Mouse (Mus musculus) CH12.LX (cell line): ENCODE measurements around the gene Sema7a. TPM values are rescaled to one million over a fixed set of nuclear protein-coding genes. Genes with fewer than 3 reads are reported as not detected.

Source experiments
- DNase-seq: peaks from one replicate; pipeline ENCODE4 v3.0.0-alpha.2; 2013; ENCODE audit errors: extremely low read depth
- H3K27ac ChIP-seq: 2 replicates; pipeline ENCODE4 v1.5.1; 2012; ENCODE audit warnings: low read depth, mild to moderate bottlenecking, control low read depth, moderate library complexity; ENCODE audit not compliant: insufficient read depth
- H3K27me3 ChIP-seq: replicated peaks from 2 replicates; pipeline ENCODE3; 2012; ENCODE audit warnings: inconsistent platforms
- H3K36me3 ChIP-seq, 2 experiments: replicated peaks in 1 of 2; 2 replicates each; pipeline versions ENCODE3 to v1.6.1; 2012; ENCODE audit warnings: inconsistent platforms in 1 of 2, low read length in 1 of 2, mild to moderate bottlenecking in 1 of 2, mixed read lengths in 1 of 2, moderate library complexity in 1 of 2; ENCODE audit not compliant: control insufficient read depth in 1 of 2, insufficient read depth in 1 of 2
- H3K4me1 ChIP-seq, 2 experiments: 2 replicates each; pipeline ENCODE4 v1.6.1; 2012; ENCODE audit warnings: inconsistent platforms in 1 of 2, moderate library complexity in 1 of 2; ENCODE audit not compliant: insufficient read depth in 2 of 2, control insufficient read depth in 1 of 2
- H3K4me2 ChIP-seq: 2 replicates; pipeline ENCODE4 v1.6.1; 2012; ENCODE audit warnings: low read depth, mild to moderate bottlenecking, control low read depth; ENCODE audit not compliant: poor library complexity, insufficient read depth, severe bottlenecking
- H3K4me3 ChIP-seq, 3 experiments: fragments of 150-350 bp in 1 of 3; sonication (generic) in 1 of 3; replicated peaks in 1 of 3; 2 replicates each; pipeline versions ENCODE3 to v1.5.1; 2011 to 2012; ENCODE audit warnings: low read depth in 2 of 3, low read length in 2 of 3, mild to moderate bottlenecking in 2 of 3, moderate library complexity in 2 of 3, control low read depth in 1 of 3, improper control_type of control experiment in 1 of 3, inconsistent platforms in 1 of 3, mixed read lengths in 1 of 3; ENCODE audit not compliant: poor library complexity in 1 of 3
- H3K79me2 ChIP-seq: replicated peaks from 2 replicates; pipeline ENCODE4 v1.6.1; 2012; ENCODE audit warnings: mild to moderate bottlenecking, moderate library complexity; ENCODE audit not compliant: control insufficient read depth, poor library complexity, insufficient read depth, severe bottlenecking; ENCODE audit errors: extremely low read depth
- H3K9ac ChIP-seq: 2 replicates; pipeline ENCODE4 v1.6.1; 2012; ENCODE audit warnings: low read depth, mild to moderate bottlenecking, control low read depth, moderate library complexity; ENCODE audit not compliant: insufficient read depth
- H3K9me3 ChIP-seq: replicated peaks from 2 replicates; pipeline ENCODE3; 2012; ENCODE audit warnings: low read length, inconsistent platforms, mixed read lengths
- BHLHE40 ChIP-seq: IDR thresholded peaks from 2 replicates; pipeline ENCODE4 v1.6.1; 2011; ENCODE audit warnings: mild to moderate bottlenecking, low read depth, low read length, improper control_type of control experiment
- CHD1 ChIP-seq: IDR thresholded peaks from 2 replicates; pipeline ENCODE4 v1.6.1; 2012; ENCODE audit warnings: low read depth, low read length, improper control_type of control experiment, inconsistent platforms
- CHD2 ChIP-seq: IDR thresholded peaks from 2 replicates; pipeline ENCODE4 v1.6.1; 2011; ENCODE audit warnings: low read length, improper control_type of control experiment
- CTCF ChIP-seq, 2 experiments: IDR thresholded peaks in 1 of 2; conservative IDR thresholded peaks in 1 of 2; 2 replicates each; pipeline ENCODE4 v1.5.1; 2011 to 2012; ENCODE audit warnings: low read depth in 2 of 2, low read length in 2 of 2, improper control_type of control experiment in 1 of 2, inconsistent platforms in 1 of 2, mild to moderate bottlenecking in 1 of 2, moderate library complexity in 1 of 2
- E2F4 ChIP-seq: IDR thresholded peaks from 2 replicates; pipeline ENCODE4 v1.6.1; 2011; ENCODE audit warnings: low read depth, low read length, improper control_type of control experiment; ENCODE audit not compliant: insufficient replicate concordance
- ELF1 ChIP-seq: IDR thresholded peaks from 2 replicates; pipeline ENCODE4 v1.6.1; 2014; ENCODE audit warnings: low read depth, mild to moderate bottlenecking, inconsistent platforms, low read length, improper control_type of control experiment
- EP300 ChIP-seq: IDR thresholded peaks from 2 replicates; pipeline ENCODE4 v1.6.1; 2011; ENCODE audit warnings: low read length, improper control_type of control experiment
- ETS1 ChIP-seq: conservative IDR thresholded peaks from 2 replicates; pipeline ENCODE4 v1.6.1; 2012; ENCODE audit warnings: low read depth, mild to moderate bottlenecking, inconsistent platforms, low read length, improper control_type of control experiment, moderate library complexity
- GABPA ChIP-seq: IDR thresholded peaks from 2 replicates; pipeline ENCODE4 v1.6.1; 2012; ENCODE audit warnings: low read depth, low read length, improper control_type of control experiment, inconsistent platforms; ENCODE audit not compliant: insufficient replicate concordance
- HCFC1 ChIP-seq: IDR thresholded peaks from 2 replicates; pipeline ENCODE4 v1.6.1; 2012; ENCODE audit warnings: low read depth, mild to moderate bottlenecking, inconsistent platforms, low read length, improper control_type of control experiment
- IRF4 ChIP-seq: IDR thresholded peaks from 2 replicates; pipeline ENCODE4 v1.6.1; 2014; ENCODE audit warnings: low read depth, mild to moderate bottlenecking, inconsistent platforms, low read length, improper control_type of control experiment
- JUN ChIP-seq: IDR thresholded peaks from 2 replicates; pipeline ENCODE4 v1.6.1; 2011; ENCODE audit warnings: low read depth, mild to moderate bottlenecking, low read length, improper control_type of control experiment, moderate library complexity; ENCODE audit not compliant: insufficient read depth
- JUND ChIP-seq: conservative IDR thresholded peaks from 2 replicates; pipeline ENCODE4 v1.6.1; 2011; ENCODE audit warnings: low read depth, low read length, improper control_type of control experiment
- KAT2A ChIP-seq: IDR thresholded peaks from 2 replicates; pipeline ENCODE4 v1.6.1; 2012; ENCODE audit warnings: low read length, improper control_type of control experiment, inconsistent platforms; ENCODE audit not compliant: insufficient replicate concordance
- MAFK ChIP-seq: IDR thresholded peaks from 2 replicates; pipeline ENCODE4 v1.6.1; 2011; ENCODE audit warnings: low read length, improper control_type of control experiment; ENCODE audit not compliant: insufficient replicate concordance
- MAX ChIP-seq: IDR thresholded peaks from 2 replicates; pipeline ENCODE4 v1.6.1; 2011; ENCODE audit warnings: low read length, improper control_type of control experiment
- MAZ ChIP-seq: IDR thresholded peaks from 2 replicates; pipeline ENCODE4 v1.6.1; 2012; ENCODE audit warnings: low read depth, mild to moderate bottlenecking, inconsistent platforms, low read length, improper control_type of control experiment, moderate library complexity
- MEF2A ChIP-seq: IDR thresholded peaks from 2 replicates; pipeline ENCODE4 v1.6.1; 2014; ENCODE audit warnings: low read depth, mild to moderate bottlenecking, inconsistent platforms, low read length, improper control_type of control experiment, borderline replicate concordance
- MXI1 ChIP-seq: IDR thresholded peaks from 2 replicates; pipeline ENCODE4 v1.6.1; 2011; ENCODE audit warnings: mild to moderate bottlenecking, low read depth, low read length, improper control_type of control experiment
- MYC ChIP-seq: IDR thresholded peaks from 2 replicates; pipeline ENCODE4 v1.6.1; 2011; ENCODE audit warnings: low read depth, mild to moderate bottlenecking, improper control_type of control experiment, low read length
- NELFE ChIP-seq: IDR thresholded peaks from 2 replicates; pipeline ENCODE4 v1.6.1; 2011; ENCODE audit warnings: low read depth, low read length, improper control_type of control experiment
- NRF1 ChIP-seq: IDR thresholded peaks from 2 replicates; pipeline ENCODE4 v1.6.1; 2014; ENCODE audit warnings: low read depth, mild to moderate bottlenecking, inconsistent platforms, low read length, improper control_type of control experiment, moderate library complexity
- PAX5 ChIP-seq: IDR thresholded peaks from 2 replicates; pipeline ENCODE4 v1.6.1; 2012; ENCODE audit warnings: low read length, inconsistent platforms, mixed read lengths
- POLR2A ChIP-seq: IDR thresholded peaks from 2 replicates; pipeline ENCODE4 v1.6.1; 2011; ENCODE audit warnings: low read depth, mild to moderate bottlenecking, improper control_type of control experiment, low read length
- POLR2AphosphoS2 ChIP-seq: IDR thresholded peaks from 2 replicates; pipeline ENCODE4 v1.6.1; 2011; ENCODE audit warnings: low read depth, low read length, improper control_type of control experiment
- RAD21 ChIP-seq: IDR thresholded peaks from 2 replicates; pipeline ENCODE4 v1.6.1; 2011; ENCODE audit warnings: low read depth, mild to moderate bottlenecking, low read length, improper control_type of control experiment, moderate library complexity
- RCOR1 ChIP-seq: conservative IDR thresholded peaks from 2 replicates; pipeline ENCODE4 v1.6.1; 2012; ENCODE audit warnings: low read depth, mild to moderate bottlenecking, inconsistent platforms, low read length, improper control_type of control experiment
- SIN3A ChIP-seq: IDR thresholded peaks from 2 replicates; pipeline ENCODE4 v1.6.1; 2012; ENCODE audit warnings: low read length, improper control_type of control experiment, inconsistent platforms
- SMC3 ChIP-seq: IDR thresholded peaks from 2 replicates; pipeline ENCODE4 v1.6.1; 2011; ENCODE audit warnings: low read depth, low read length, improper control_type of control experiment
- TBP ChIP-seq: conservative IDR thresholded peaks from 2 replicates; pipeline ENCODE4 v1.6.1; 2011; ENCODE audit warnings: low read depth, low read length, improper control_type of control experiment
- TCF12 ChIP-seq: IDR thresholded peaks from 2 replicates; pipeline ENCODE4 v1.6.1; 2014; ENCODE audit warnings: low read depth, mild to moderate bottlenecking, inconsistent platforms, low read length, improper control_type of control experiment
- USF1 ChIP-seq: IDR thresholded peaks from 2 replicates; pipeline ENCODE4 v1.6.1; 2014; ENCODE audit warnings: low read depth, mild to moderate bottlenecking, inconsistent platforms, low read length, improper control_type of control experiment
- USF2 ChIP-seq: conservative IDR thresholded peaks from 2 replicates; pipeline ENCODE4 v1.6.1; 2011; ENCODE audit warnings: low read depth, low read length, improper control_type of control experiment
- ZC3H11A ChIP-seq: IDR thresholded peaks from 2 replicates; pipeline ENCODE4 v1.6.1; 2012; ENCODE audit warnings: low read depth, mild to moderate bottlenecking, inconsistent platforms, low read length, improper control_type of control experiment
- ZKSCAN1 ChIP-seq: IDR thresholded peaks from 2 replicates; pipeline ENCODE4 v1.6.1; 2012; ENCODE audit warnings: low read depth, inconsistent platforms, low read length, improper control_type of control experiment, borderline replicate concordance
- ZMIZ1 ChIP-seq: IDR thresholded peaks from 2 replicates; pipeline ENCODE4 v1.6.1; 2012; ENCODE audit warnings: low read depth, mild to moderate bottlenecking, inconsistent platforms, low read length, improper control_type of control experiment
- ZNF384 ChIP-seq: IDR thresholded peaks from 2 replicates; pipeline ENCODE4 v1.6.1; 2012; ENCODE audit warnings: low read depth, low read length, improper control_type of control experiment, inconsistent platforms
- dilution Hi-C: fragments of 300-500 bp; cut with MboI; formaldehyde crosslinking; loops from 2 replicates; pipeline ENCODE4 v1.14.3; 2020; ENCODE audit warnings: low sequenced_read_pairs; ENCODE audit not compliant: extremely low pct_unique_long_range_greater_than_20kb, extremely low pct_ligation_motif_present
- in situ Hi-C: fragments of 300-500 bp; cut with MboI; formaldehyde crosslinking; loops from 3 replicates; pipeline ENCODE4 v1.14.3; 2019; ENCODE audit warnings: low sequenced_read_pairs, low pct_ligation_motif_present, low pct_unique_long_range_greater_than_20kb, mixed read lengths
- polyA plus RNA-seq: library from polyadenylated mRNA; unstranded; fragments of >175 nt; gene quantifications from 2 replicates; pipeline ENCODE4 v1.2.1, GENCODE M21; 2012; ENCODE audit warnings: low read depth; ENCODE audit not compliant: insufficient read length
- total RNA-seq, 2 experiments: library from RNA; depleted of rRNA; stranded (reverse); fragments of 300-350 nt in 1 of 2; fragments of >200 nt in 1 of 2; gene quantifications; 2 replicates each; pipeline ENCODE4 v1.2.3; 2012 to 2014

The Sema7a gene
- total and polyA plus RNA-seq, 3 experiments = 88.6 to 181 (median 89.4) TPM

- Histone ChIP-seq H3K4me1 (peaks cover 5 to 39% of the 10 kb centered on the region in 2 experiments), H3K27me3 (no peaks in the 10 kb centered on the region), H3K9me3 (no peaks in the 10 kb centered on the region), H3K79me2 (peaks cover 17% of the 10 kb centered on the region), H3K9ac (peak within 1 kb of the TSS; percentile 97), H3K36me3 (peaks cover 15 to 19% of the 10 kb centered on the region in 2 experiments), H3K27ac (peak within 1 kb of the TSS; percentile 99), H3K4me2 (peak within 1 kb of the TSS; percentile 96), H3K4me3 (peak within 1 kb of the TSS; percentile 56 to 87 (median 69))
- in situ Hi-C loops = no loop called here
- dilution Hi-C loops = no loop called here
- peak; percentile 97 for DNase-seq
- TF ChIP-seq MAZ = peak; percentile 32; the same call in 1 of the 2 replicates
- TF ChIP-seq NELFE = peak; percentile 97
- peak; percentile 90 for TF ChIP-seq RCOR1
- peak; percentile 94 for TF ChIP-seq POLR2AphosphoS2
- TF ChIP-seq MAFK = 0 out of 2 replicates have a peak, but pooled peaks have one; percentile 48
- TF ChIP-seq ZNF384 = peak; percentile 19; the same call in 1 of the 2 replicates
- peak; percentile 84 for TF ChIP-seq JUND
- no peak; the same call in none of the 2 replicates for TF ChIP-seq RAD21
- peak; percentile 78; the same call in 1 of the 2 replicates for TF ChIP-seq MAX
- TF ChIP-seq BHLHE40 = peak; percentile 75
- TF ChIP-seq KAT2A = peak; percentile 96; the same call in 1 of the 2 replicates
- peak; percentile 88 for TF ChIP-seq EP300
- TF ChIP-seq ZMIZ1 = peak; percentile 96
- TF ChIP-seq MXI1 = peak; percentile 88
- TF ChIP-seq USF2 = no peak
- peak; percentile 60; the same call in 1 of the 2 replicates for TF ChIP-seq GABPA
- TF ChIP-seq ELF1 = peak; percentile 100
- peak; percentile 78; the same call in 1 of the 2 replicates for TF ChIP-seq MEF2A
- peak; percentile 83 for TF ChIP-seq MYC
- peak; percentile 59 for TF ChIP-seq ETS1
- TF ChIP-seq NRF1 = peak; percentile 45
- TF ChIP-seq SIN3A = peak; percentile 98
- TF ChIP-seq PAX5 = no peak
- no peak for TF ChIP-seq ZKSCAN1
- TF ChIP-seq TBP = peak; percentile 98
- peak; percentile 94 for TF ChIP-seq TCF12
- TF ChIP-seq IRF4 = peak; percentile 96
- peak in 1 of 2 experiments; percentile 18; a peak in 2 of 4 replicates for TF ChIP-seq CTCF (conservative IDR thresholded peaks at IDR 0.05 in 1 of 2, IDR thresholded peaks at IDR 0.05 in 1 of 2; ENCODE audit: low read depth in 2 of 2, low read length in 2 of 2)
- peak; percentile 71 for TF ChIP-seq CHD2
- peak; percentile 28 for TF ChIP-seq SMC3
- peak; percentile 99 for TF ChIP-seq POLR2A
- peak; percentile 80 for TF ChIP-seq JUN
- TF ChIP-seq E2F4 = 0 out of 2 replicates have a peak, but pooled peaks have one; percentile 39
- no peak for TF ChIP-seq ZC3H11A
- no peak for TF ChIP-seq USF1
- peak; percentile 98 for TF ChIP-seq HCFC1
- peak; percentile 81 for TF ChIP-seq CHD1
These were observed 29.4 kb upstream of the Sema7a start, which contains the start of gene Ubl7 for GRCm38 (mm10) chr9:57910254-57911160. Gene Ubl7 (plus strand): TSS chr9:57910979.
